Mouse (Mus musculus) heart, adult 18-20 months (tissue): ENCODE results near the gene Card9. TPM values are rescaled to one million over a fixed set of nuclear protein-coding genes. Genes with fewer than 3 reads are reported as not detected.

ENCODE experiments used
- DNase-seq, 2 experiments: peaks; one replicate each; pipeline ENCODE4 v3.0.0; 2021 to 2022; ENCODE audit warnings: mixed read lengths in 1 of 2
- total RNA-seq, 2 experiments: library from RNA; stranded (reverse); gene quantifications; 2 replicates each; pipeline ENCODE4 v1.2.3; 2021

The Card9 gene
- total RNA-seq, 2 experiments from 2014 or later = 0.89 to 1.1 TPM

GRCm38 (mm10) chr2:26304711-26305110, 56.0 kb downstream of the Card9 start:
- DNase-seq = no peak

Other genes with a start within 250 kb of the Card9 start
- 10 to 100 TPM; 29.4 to 30.2 TPM for gene Nacc2, start 237.7 kb downstream of the Card9 start, total RNA-seq
- not detected for gene Lhx3, start 152.6 kb downstream of the Card9 start, total RNA-seq
- 10 to 100 TPM; 13.8 TPM for gene Qsox2, start 123.4 kb downstream of the Card9 start, total RNA-seq
- under 1 TPM; 0.05 to 0.13 TPM for gene Ccdc187, start 66.4 kb downstream of the Card9 start, total RNA-seq
- 100 to 1,000 TPM; 175 to 238 TPM for gene Gpsm1, start 45.4 kb downstream of the Card9 start, total RNA-seq
- gene Dnlz, start 8.8 kb downstream of the Card9 start, total RNA-seq = 10 to 100 TPM; 24.5 to 25.3 TPM
- gene Snapc4, start 19.7 kb upstream of the Card9 start, total RNA-seq = 1 to 10 TPM; 5.8 to 5.9 TPM
- gene Entr1, start 28.4 kb upstream of the Card9 start, total RNA-seq = 10 to 100 TPM; 44.9 to 45.2 TPM
- 100 to 1,000 TPM; 152 to 153 TPM for gene Pmpca, start 28.4 kb upstream of the Card9 start, total RNA-seq
- 10 to 100 TPM; 15.6 to 16.3 TPM for gene Inpp5e, start 48.3 kb upstream of the Card9 start, total RNA-seq
- gene Sec16a, start 84.3 kb upstream of the Card9 start, total RNA-seq = 10 to 100 TPM; 38.9 to 39.2 TPM
- gene Notch1, start 155.7 kb upstream of the Card9 start, total RNA-seq = 10 to 100 TPM; 29.8 to 30.5 TPM
- gene Egfl7, start 219.1 kb upstream of the Card9 start, total RNA-seq = 10 to 100 TPM; 94.2 to 94.8 TPM
- not detected for gene Gm20532, start 225.7 kb upstream of the Card9 start, total RNA-seq
- gene Agpat2, start 243.5 kb upstream of the Card9 start, total RNA-seq = 10 to 100 TPM; 53.9 to 88.6 TPM